Mouse (Mus musculus): ENCODE measurements around the gene C1qa. TPM values are rescaled to one million over a fixed set of nuclear protein-coding genes. Genes with fewer than 3 reads are reported as not detected.

C1qa gene
- polyA plus RNA-seq, 1 experiment from 2014 or later, result 35.0 TPM

DNA sequence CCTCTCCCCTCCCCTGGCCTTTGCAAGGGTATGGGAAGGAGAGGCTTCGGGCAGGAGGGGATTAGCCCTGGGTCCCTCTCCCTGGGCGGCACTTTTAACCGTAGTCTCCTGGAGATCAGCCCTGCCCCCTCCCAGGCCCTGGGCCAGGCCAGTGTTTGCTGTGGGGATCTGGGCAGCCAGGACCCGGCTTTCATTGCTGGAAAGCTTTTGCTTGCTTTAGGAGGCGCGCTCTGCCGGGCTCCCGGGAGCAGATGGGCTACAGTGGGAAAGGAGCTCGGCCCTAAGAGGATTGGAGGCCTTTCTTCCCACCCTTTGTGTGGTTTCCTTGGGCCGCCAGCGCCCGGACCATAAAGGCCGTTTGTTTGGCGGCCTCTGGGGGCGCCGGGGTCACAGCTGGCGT lies 36.8 kb downstream of the C1qa start:
- Histone ChIP-seq H3K27me3 (peaks cover 30% of the 10 kb centered on the region), H3K9me3 (replicated peaks) (no peaks in the 10 kb centered on the region), H3K4me2 (no peak overlapping the region), H3K27ac (no peak overlapping the region), H3K36me3 (no peaks in the 10 kb centered on the region), H3K4me1 (replicated peaks) (no peaks in the 10 kb centered on the region), H3K4me3 (replicated peaks) (no peak overlapping the region), H3K9ac (no peak overlapping the region)
- DNase-seq, result no peak
- WGBS (ENCODE audit: insufficient replicate concordance), result 12% methylated on average over 17 of the region's 17 CpGs
- ATAC-seq (ENCODE audit: low read depth), result no peak

GRCm38 (mm10) chr4:136860022-136860421 lies 38.6 kb downstream of the C1qa start:
- 69% methylated on average over 7 of the region's 7 CpGs for WGBS (ENCODE audit: insufficient replicate concordance)
- no peak overlapping the region for H3K4me3 ChIP-seq (replicated peaks)
- H3K27ac ChIP-seq, result no peak overlapping the region
- H3K4me2 ChIP-seq, result no peak overlapping the region
- H3K36me3 ChIP-seq, result no peaks in the 10 kb centered on the region
- peaks cover 29% of the 10 kb centered on the region for H3K27me3 ChIP-seq
- no peak overlapping the region for H3K9ac ChIP-seq
- H3K9me3 ChIP-seq (replicated peaks), result no peaks in the 10 kb centered on the region
- ATAC-seq (ENCODE audit: low read depth) (no peak), DNase-seq (no peak)
- H3K4me1 ChIP-seq (replicated peaks), result no peaks in the 10 kb centered on the region

DNA sequence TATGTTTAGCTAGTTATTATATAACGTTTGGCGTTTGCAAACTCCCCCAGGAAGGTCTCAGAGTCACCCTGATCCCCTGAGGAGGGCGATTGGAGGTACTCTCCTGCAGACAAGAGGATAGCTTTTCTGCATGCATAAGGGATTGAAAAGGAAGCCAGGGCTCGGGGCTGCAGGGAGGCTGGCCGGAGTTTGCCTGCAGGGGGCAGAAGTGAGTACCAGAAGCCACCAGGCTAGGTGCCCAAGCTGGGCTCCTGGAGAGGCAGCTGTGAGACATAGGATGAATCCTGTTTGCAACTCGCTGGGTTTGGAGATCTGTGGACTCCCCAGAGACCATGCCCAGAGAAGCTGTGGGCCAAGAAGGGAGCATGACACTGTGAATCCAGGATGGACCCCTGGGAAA lies 43.5 kb downstream of the C1qa start:
- no peak for DNase-seq
- 25% methylated on average over 6 of the region's 6 CpGs for WGBS (ENCODE audit: insufficient replicate concordance)
- H3K27me3 ChIP-seq, result no peaks in the 10 kb centered on the region

GRCm38 (mm10) chr4:136852989-136853388 lies 45.6 kb downstream of the C1qa start:
- H3K4me2 ChIP-seq, result no peak overlapping the region
- 69% methylated on average over 12 of the region's 12 CpGs for WGBS (ENCODE audit: insufficient replicate concordance)
- H3K9ac ChIP-seq, result no peak overlapping the region
- H3K9me3 ChIP-seq (replicated peaks), result no peaks in the 10 kb centered on the region
- ATAC-seq (ENCODE audit: low read depth) (no peak), DNase-seq (no peak)
- H3K4me3 ChIP-seq (replicated peaks), result no peak overlapping the region
- H3K4me1 ChIP-seq (replicated peaks), result no peaks in the 10 kb centered on the region
- H3K27ac ChIP-seq, result no peak overlapping the region
- H3K36me3 ChIP-seq, result no peaks in the 10 kb centered on the region
- H3K27me3 ChIP-seq, result no peaks in the 10 kb centered on the region

More for the DNA sequence above, 43.5 kb downstream of the C1qa start:
- no peak for ATAC-seq (ENCODE audit: low read depth)
- Histone ChIP-seq H3K4me1 (replicated peaks) (no peaks in the 10 kb centered on the region), H3K4me3 (replicated peaks) (no peak overlapping the region), H3K27ac (no peak overlapping the region), H3K36me3 (no peaks in the 10 kb centered on the region), H3K9me3 (replicated peaks) (no peaks in the 10 kb centered on the region), H3K9ac (no peak overlapping the region), H3K4me2 (no peak overlapping the region)

DNA sequence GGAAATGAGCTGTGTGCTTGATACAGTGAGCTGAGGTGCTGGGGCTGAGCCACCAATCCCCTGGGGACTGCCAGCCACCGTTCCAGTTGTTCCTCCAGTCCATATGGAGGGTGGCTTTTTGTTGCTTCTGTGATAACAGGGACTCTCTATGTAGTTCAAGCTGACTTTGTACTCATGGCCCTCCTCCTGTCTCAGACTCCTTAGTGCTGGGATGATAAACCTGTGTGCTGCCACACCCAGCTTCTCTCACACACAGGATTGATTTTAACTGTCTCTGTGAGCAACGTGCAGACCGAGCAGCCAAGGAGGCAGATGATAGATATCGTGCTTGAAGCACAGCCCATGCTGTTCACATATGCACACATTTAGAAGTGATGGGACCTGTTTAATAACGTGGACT lies 46.5 kb downstream of the C1qa start:
- no peak overlapping the region for H3K4me2 ChIP-seq
- no peak overlapping the region for H3K9ac ChIP-seq
- no peak for ATAC-seq (ENCODE audit: low read depth)
- no peak overlapping the region for H3K27ac ChIP-seq
- WGBS (ENCODE audit: insufficient replicate concordance), result 40% methylated on average over 5 of the region's 5 CpGs
- H3K27me3 ChIP-seq, result no peaks in the 10 kb centered on the region
- no peaks in the 10 kb centered on the region for H3K9me3 ChIP-seq (replicated peaks)
- H3K4me1 ChIP-seq (replicated peaks), result no peaks in the 10 kb centered on the region
- H3K4me3 ChIP-seq (replicated peaks), result no peak overlapping the region
- no peak for DNase-seq
- no peaks in the 10 kb centered on the region for H3K36me3 ChIP-seq

DNA sequence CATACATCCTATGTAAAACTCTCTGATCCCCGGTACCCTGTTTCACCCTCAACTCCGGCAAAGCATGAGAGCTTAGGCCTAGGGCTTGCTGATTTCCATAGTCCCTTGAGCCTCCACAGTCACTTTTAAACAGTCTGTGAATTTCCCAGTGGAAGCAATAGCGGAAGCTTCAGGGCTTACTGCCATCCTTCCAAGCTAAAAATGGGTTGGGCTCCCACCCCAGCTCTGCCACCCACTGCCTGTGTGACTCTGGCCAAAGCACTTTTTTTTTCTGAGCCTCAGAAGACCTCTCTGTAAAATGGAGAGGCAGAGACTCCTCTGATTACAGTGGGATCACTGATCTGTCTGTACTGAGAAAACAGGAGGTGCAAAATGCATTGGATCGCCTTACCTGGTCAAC lies 50.0 kb downstream of the C1qa start:
- ATAC-seq (ENCODE audit: low read depth), result no peak
- Histone ChIP-seq H3K4me3 (replicated peaks) (no peak overlapping the region), H3K9ac (no peak overlapping the region), H3K27ac (no peak overlapping the region), H3K4me1 (replicated peaks) (no peaks in the 10 kb centered on the region), H3K27me3 (no peaks in the 10 kb centered on the region; the same call in 1 of the 2 replicates), H3K4me2 (no peak overlapping the region), H3K36me3 (no peaks in the 10 kb centered on the region), H3K9me3 (replicated peaks) (no peaks in the 10 kb centered on the region)
- no peak for DNase-seq
- WGBS (ENCODE audit: insufficient replicate concordance), result 50% methylated on average over 4 of the region's 4 CpGs

DNA sequence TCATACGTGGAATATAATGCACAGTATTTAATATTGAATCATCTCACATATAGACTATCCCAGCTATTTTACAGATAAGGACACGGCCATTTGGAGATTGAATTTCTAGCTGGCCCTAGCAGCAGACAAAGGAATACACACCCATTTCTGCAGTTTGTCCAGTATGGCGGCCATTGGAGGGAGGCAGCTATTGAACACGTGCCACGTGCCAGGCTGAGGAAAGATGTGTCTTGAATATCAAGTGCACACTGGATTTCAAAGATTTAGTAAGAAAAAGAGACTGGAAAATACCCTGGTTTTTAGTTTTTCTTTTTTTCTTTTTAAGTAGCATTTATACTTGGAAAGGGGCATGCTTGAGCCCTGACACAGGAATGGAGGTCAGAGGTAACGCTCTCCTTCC lies 51.4 kb downstream of the C1qa start:
- Histone ChIP-seq H3K36me3 (no peaks in the 10 kb centered on the region), H3K4me3 (replicated peaks) (no peak overlapping the region), H3K27ac (no peak overlapping the region), H3K9me3 (replicated peaks) (no peaks in the 10 kb centered on the region), H3K27me3 (no peaks in the 10 kb centered on the region; the same call in 1 of the 2 replicates), H3K4me2 (no peak overlapping the region), H3K4me1 (replicated peaks) (no peaks in the 10 kb centered on the region), H3K9ac (no peak overlapping the region)
- WGBS (ENCODE audit: insufficient replicate concordance), result 63% methylated on average over 6 of the region's 6 CpGs
- ATAC-seq (ENCODE audit: low read depth) (no peak), DNase-seq (no peak)

Other genes with a start within 250 kb of the C1qa start
- gene Ephb2, start 62.8 kb downstream of the C1qa start, polyA plus RNA-seq (2015; fragmentation: Nextera tagmentation; extraction: Ambion mirVana), result 0.36 and 0.50 TPM in 2 replicates
- 67.4 and 70.9 TPM in 2 replicates for gene C1qb, start 12.6 kb downstream of the C1qa start, polyA plus RNA-seq (2015; fragmentation: Nextera tagmentation; extraction: Ambion mirVana)
- 31.3 and 33.0 TPM in 2 replicates for gene C1qc, start 5.7 kb downstream of the C1qa start, polyA plus RNA-seq (2015; fragmentation: Nextera tagmentation; extraction: Ambion mirVana)
- 0.10 and 0.14 TPM in 2 replicates for gene Epha8, start 58.0 kb upstream of the C1qa start, polyA plus RNA-seq (2015; fragmentation: Nextera tagmentation; extraction: Ambion mirVana)
- gene Zbtb40, start 150.0 kb upstream of the C1qa start, polyA plus RNA-seq (2015; fragmentation: Nextera tagmentation; extraction: Ambion mirVana), result 1.5 TPM in 2 replicates

Measured in liver, embryonic 13.5 days (tissue).